Mouse (Mus musculus) subcutaneous adipose tissue, adult 2 months (tissue): Measurements from ENCODE around the gene Foxm1. TPM values are rescaled to one million over a fixed set of nuclear protein-coding genes. Genes with fewer than 3 reads are reported as not detected.

Experiments
- polyA plus RNA-seq: library from polyadenylated mRNA; depleted of rRNA; stranded (reverse); fragments of >200 nt; gene quantifications from 2 replicates; pipeline ENCODE4 v1.2.3, GENCODE M21; 2012; ENCODE audit warnings: low replicate concordance; rRNA removed

Gene Foxm1
- polyA plus RNA-seq, result 4.2 and 19.2 TPM in 2 replicates

GRCm38 (mm10) chr6:128362381-128363006, at the start of gene Foxm1, which contains the start of gene Rhno1:
Gene Foxm1 (plus strand): TSS chr6:128362967.
Gene Rhno1 (minus strand): TSS chr6:128362911.

GRCm38 (mm10) chr6:128355726-128356416, 6.9 kb upstream of the Foxm1 start, which contains the start of gene Tulp3:
Gene Tulp3 (minus strand): TSS chr6:128355851.

GRCm38 (mm10) chr6:128375192-128375591, 12.4 kb downstream of the Foxm1 start, which contains the start of the genes Tex52 and Gm44596:
Gene Tex52 (plus strand): TSS chr6:128375456.
Gene Gm44596 (plus strand): TSS chr6:128375503.

GRCm38 (mm10) chr6:128398996-128399395, 36.2 kb downstream of the Foxm1 start, which contains the start of gene Nrip2:
Gene Nrip2 (plus strand): TSS chr6:128399296.

GRCm38 (mm10) chr6:128424269-128425019, 61.7 kb downstream of the Foxm1 start, which contains the start of gene Itfg2:
Gene Itfg2 (minus strand): TSS chr6:128424931.

Other genes with a start within 250 kb of the Foxm1 start
- gene Tspan9, start 219.4 kb upstream of the Foxm1 start, polyA plus RNA-seq, result 83.2 and 136 TPM in 2 replicates
- gene Tead4, start 62.1 kb upstream of the Foxm1 start, polyA plus RNA-seq, result 2.0 and 2.2 TPM in 2 replicates
- 25.0 and 33.1 TPM in 2 replicates for gene Tulp3, start 7.1 kb upstream of the Foxm1 start, polyA plus RNA-seq
- gene Rhno1, start 56 bp upstream of the Foxm1 start, polyA plus RNA-seq, result 9.2 and 21.4 TPM in 2 replicates
- 0.10 and 0.14 TPM in 2 replicates for gene Tex52, start 12.5 kb downstream of the Foxm1 start, polyA plus RNA-seq
- gene Gm44596, start 12.5 kb downstream of the Foxm1 start, polyA plus RNA-seq, result not detected in 2 replicates
- 8.2 and 19.7 TPM in 2 replicates for gene Nrip2, start 36.3 kb downstream of the Foxm1 start, polyA plus RNA-seq
- 14.2 and 36.2 TPM in 2 replicates for gene Itfg2, start 62.0 kb downstream of the Foxm1 start, polyA plus RNA-seq
- 59.3 and 223 TPM in 2 replicates for gene Fkbp4, start 75.7 kb downstream of the Foxm1 start, polyA plus RNA-seq
- 0.04 and 0.48 TPM in 2 replicates for gene Pzp, start 163.8 kb downstream of the Foxm1 start, polyA plus RNA-seq
- 6.8 TPM in 1 of 2 replicates, not detected in the other for gene A2ml1, start 218.6 kb downstream of the Foxm1 start, polyA plus RNA-seq